Mouse (Mus musculus): ENCODE data around the gene Ptprr.

GRCm38 (mm10) chr10:116253972-116254371 lies 236.0 kb downstream of the Ptprr start:
- no peak for TF ChIP-seq CTCF (IDR thresholded peaks at IDR 0.05; ENCODE audit: control insufficient read depth, insufficient read depth, low read length)
- no peak for TF ChIP-seq POLR2A (IDR thresholded peaks at IDR 0.05; ENCODE audit: borderline replicate concordance, control insufficient read depth, low read depth, low read length)
